Mouse (Mus musculus): ENCODE results near the gene Zbtb17. TPM values are rescaled to one million over a fixed set of nuclear protein-coding genes. Genes with fewer than 3 reads are reported as not detected.
A peak's percentile ranks its signal among the peaks of the same experiment; 100 is the strongest.

The Zbtb17 gene
- polyA plus RNA-seq, 1 experiment from 2014 or later, result 30.6 TPM

DNA sequence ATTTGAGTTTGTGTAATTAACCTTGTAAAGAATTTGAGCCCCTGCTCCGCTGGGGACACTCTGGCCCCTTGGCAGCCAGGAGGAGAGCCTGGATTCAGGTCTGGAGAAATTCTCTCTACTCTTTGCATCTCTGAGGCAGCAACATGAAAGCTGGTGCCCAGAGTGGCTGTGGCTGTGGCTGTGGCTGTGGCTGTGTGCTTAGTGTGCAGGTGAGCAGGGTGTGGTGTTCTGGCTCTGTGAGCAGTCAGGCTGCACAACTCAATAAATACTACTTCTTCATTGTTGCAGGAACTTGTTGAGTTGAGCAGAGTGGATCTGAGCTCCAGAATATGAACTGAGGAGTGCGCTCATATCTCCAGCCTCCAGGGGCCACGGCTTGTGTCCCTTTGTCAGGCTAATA is 14.4 kb downstream of the Zbtb17 start:
- Histone ChIP-seq H3K27me3 (ENCODE audit: insufficient read depth, low read length) (no peaks in the 10 kb centered on the region), H3K9me3 (ENCODE audit: low read depth, low read length) (no peaks in the 10 kb centered on the region), H3K4me2 (no peak overlapping the region), H3K4me1 (ENCODE audit: insufficient read depth) (0 out of 2 replicates have a peak, but pooled peaks cover 5% of the 10 kb centered on the region), H3K27ac (ENCODE audit: low read depth) (peak overlapping the region; percentile 10; the same call in 1 of the 2 replicates), H3K36me3 (ENCODE audit: insufficient read depth) (peaks cover 32% of the 10 kb centered on the region), H3K4me3 (ENCODE audit: low read depth, low read length) (no peak overlapping the region), H3K9ac (no peak overlapping the region)
- WGBS, result 60% methylated on average over 3 of the region's 3 CpGs
- DNase-seq, result no peak
- no peak for ATAC-seq (ENCODE audit: insufficient read depth)
- no peak for TF ChIP-seq CTCF (IDR thresholded peaks at IDR 0.05; ENCODE audit: low read depth)

- Histone ChIP-seq H3K9me3 (ENCODE audit: low read depth, low read length) (no peaks in the 10 kb centered on the region), H3K9ac (no peak overlapping the region), H3K4me3 (ENCODE audit: low read depth, low read length) (no peak overlapping the region), H3K27me3 (ENCODE audit: insufficient read depth, low read length) (no peaks in the 10 kb centered on the region), H3K4me2 (no peak overlapping the region), H3K4me1 (ENCODE audit: insufficient read depth) (0 out of 2 replicates have a peak, but pooled peaks cover 5% of the 10 kb centered on the region), H3K36me3 (ENCODE audit: insufficient read depth) (peaks cover 41% of the 10 kb centered on the region), H3K27ac (ENCODE audit: low read depth) (no peak overlapping the region)
- ATAC-seq (ENCODE audit: insufficient read depth) (no peak), DNase-seq (no peak)
- no peak for TF ChIP-seq CTCF (IDR thresholded peaks at IDR 0.05; ENCODE audit: low read depth)
- 81% methylated on average over 9 of the region's 9 CpGs for WGBS
These were observed 15.3 kb downstream of the Zbtb17 start for GRCm38 (mm10) chr4:141459766-141460165.

- H3K4me3 ChIP-seq (ENCODE audit: low read depth, low read length), result no peak overlapping the region
- ATAC-seq (ENCODE audit: insufficient read depth), result no peak
- no peaks in the 10 kb centered on the region for H3K9me3 ChIP-seq (ENCODE audit: low read depth, low read length)
- H3K27me3 ChIP-seq (ENCODE audit: insufficient read depth, low read length), result no peaks in the 10 kb centered on the region
- no peak for TF ChIP-seq CTCF (IDR thresholded peaks at IDR 0.05; ENCODE audit: low read depth)
- 86% methylated on average over 4 of the region's 4 CpGs for WGBS
- DNase-seq, result no peak
- H3K9ac ChIP-seq, result no peak overlapping the region
- 0 out of 2 replicates have a peak, but pooled peaks cover 5% of the 10 kb centered on the region for H3K4me1 ChIP-seq (ENCODE audit: insufficient read depth)
- peaks cover 48% of the 10 kb centered on the region for H3K36me3 ChIP-seq (ENCODE audit: insufficient read depth)
- H3K4me2 ChIP-seq, result no peak overlapping the region
- no peak overlapping the region for H3K27ac ChIP-seq (ENCODE audit: low read depth)
These were observed 16.0 kb downstream of the Zbtb17 start for GRCm38 (mm10) chr4:141460481-141460880.

- Histone ChIP-seq H3K4me2 (no peak overlapping the region), H3K27me3 (ENCODE audit: insufficient read depth, low read length) (no peaks in the 10 kb centered on the region), H3K4me3 (ENCODE audit: low read depth, low read length) (no peak overlapping the region), H3K27ac (ENCODE audit: low read depth) (no peak overlapping the region), H3K4me1 (ENCODE audit: insufficient read depth) (0 out of 2 replicates have a peak, but pooled peaks cover 5% of the 10 kb centered on the region), H3K36me3 (ENCODE audit: insufficient read depth) (peaks cover 54% of the 10 kb centered on the region), H3K9me3 (ENCODE audit: low read depth, low read length) (no peaks in the 10 kb centered on the region), H3K9ac (no peak overlapping the region)
- no peak for ATAC-seq (ENCODE audit: insufficient read depth)
- WGBS, result 64% methylated on average over 12 of the region's 12 CpGs
- no peak for TF ChIP-seq CTCF (IDR thresholded peaks at IDR 0.05; ENCODE audit: low read depth)
- DNase-seq, result no peak
These were observed 16.6 kb downstream of the Zbtb17 start for GRCm38 (mm10) chr4:141461088-141461487.

DNA sequence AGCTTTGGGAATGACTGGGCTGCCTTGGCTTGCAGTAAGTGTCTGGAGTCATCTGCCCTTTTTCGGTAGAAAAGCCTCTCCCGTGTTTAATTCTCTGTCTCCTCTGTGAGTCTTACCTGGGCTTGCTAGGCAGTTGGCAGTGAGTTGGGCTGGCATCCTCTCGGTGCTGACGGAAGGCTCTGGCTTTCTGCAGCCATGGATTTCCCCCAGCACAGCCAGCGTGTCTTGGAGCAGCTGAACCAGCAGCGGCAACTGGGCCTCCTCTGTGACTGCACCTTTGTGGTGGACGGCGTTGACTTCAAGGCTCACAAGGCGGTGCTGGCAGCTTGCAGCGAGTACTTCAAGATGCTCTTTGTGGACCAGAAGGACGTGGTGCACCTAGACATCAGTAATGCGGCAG is 17.1 kb downstream of the Zbtb17 start:
- no peak for DNase-seq
- WGBS, result 86% methylated on average over 12 of the region's 12 CpGs
- no peak overlapping the region for H3K4me2 ChIP-seq
- no peaks in the 10 kb centered on the region for H3K9me3 ChIP-seq (ENCODE audit: low read depth, low read length)
- no peaks in the 10 kb centered on the region for H3K27me3 ChIP-seq (ENCODE audit: insufficient read depth, low read length)
- H3K36me3 ChIP-seq (ENCODE audit: insufficient read depth), result peaks cover 59% of the 10 kb centered on the region
- TF ChIP-seq CTCF (IDR thresholded peaks at IDR 0.05; ENCODE audit: low read depth), result no peak
- no peak overlapping the region for H3K4me3 ChIP-seq (ENCODE audit: low read depth, low read length)
- no peak overlapping the region for H3K9ac ChIP-seq
- 0 out of 2 replicates have a peak, but pooled peaks cover 5% of the 10 kb centered on the region for H3K4me1 ChIP-seq (ENCODE audit: insufficient read depth)
- ATAC-seq (ENCODE audit: insufficient read depth), result no peak
- no peak overlapping the region for H3K27ac ChIP-seq (ENCODE audit: low read depth)

DNA sequence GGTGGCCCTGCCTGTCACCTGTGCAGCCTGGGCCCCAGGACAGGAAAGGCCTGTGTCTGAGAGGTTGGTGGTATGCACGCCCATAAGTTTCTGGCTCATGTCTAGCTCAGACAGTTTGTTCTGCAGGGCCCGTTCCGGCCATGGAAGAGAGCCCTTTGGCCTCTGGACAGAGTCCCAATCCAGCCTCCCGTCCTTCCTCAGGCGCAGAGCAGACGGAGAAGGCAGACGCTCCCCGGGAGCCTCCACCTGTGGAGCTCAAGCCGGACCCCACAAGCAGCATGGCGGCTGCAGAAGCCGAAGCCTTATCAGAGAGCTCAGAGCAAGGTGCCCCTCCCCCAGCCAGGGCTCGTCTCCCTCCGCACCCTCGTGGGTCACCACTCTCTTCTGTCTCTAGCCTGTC is 19.0 kb downstream of the Zbtb17 start:
- Histone ChIP-seq H3K9ac (no peak overlapping the region), H3K4me2 (no peak overlapping the region), H3K27me3 (ENCODE audit: insufficient read depth, low read length) (no peaks in the 10 kb centered on the region), H3K4me3 (ENCODE audit: low read depth, low read length) (no peak overlapping the region), H3K36me3 (ENCODE audit: insufficient read depth) (peaks cover 77% of the 10 kb centered on the region), H3K9me3 (ENCODE audit: low read depth, low read length) (no peaks in the 10 kb centered on the region), H3K4me1 (ENCODE audit: insufficient read depth) (no peaks in the 10 kb centered on the region), H3K27ac (ENCODE audit: low read depth) (no peak overlapping the region)
- DNase-seq (no peak), ATAC-seq (ENCODE audit: insufficient read depth) (no peak)
- no peak for TF ChIP-seq CTCF (IDR thresholded peaks at IDR 0.05; ENCODE audit: low read depth)
- 59% methylated on average over 12 of the region's 14 CpGs for WGBS

DNA sequence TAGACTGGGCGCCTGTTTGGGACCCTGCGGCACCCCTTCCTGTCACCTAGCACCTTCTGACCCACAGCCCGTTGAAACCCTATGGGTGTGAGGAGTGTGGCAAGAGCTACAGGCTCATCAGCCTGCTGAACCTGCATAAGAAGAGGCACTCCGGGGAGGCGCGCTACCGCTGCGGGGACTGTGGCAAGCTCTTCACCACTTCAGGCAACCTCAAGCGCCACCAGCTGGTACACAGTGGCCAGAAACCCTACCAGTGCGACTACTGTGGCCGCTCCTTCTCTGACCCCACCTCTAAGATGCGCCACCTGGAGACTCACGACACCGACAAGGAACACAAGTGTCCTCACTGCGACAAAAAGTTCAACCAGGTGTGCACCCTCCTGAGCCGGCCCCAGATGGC is 20.3 kb downstream of the Zbtb17 start:
- H3K4me2 ChIP-seq, result no peak overlapping the region
- H3K36me3 ChIP-seq (ENCODE audit: insufficient read depth), result peaks cover 80% of the 10 kb centered on the region
- DNase-seq (no peak), ATAC-seq (ENCODE audit: insufficient read depth) (no peak)
- H3K9ac ChIP-seq, result no peak overlapping the region; the same call in 1 of the 2 replicates
- H3K9me3 ChIP-seq (ENCODE audit: low read depth, low read length), result no peaks in the 10 kb centered on the region
- no peak for TF ChIP-seq CTCF (IDR thresholded peaks at IDR 0.05; ENCODE audit: low read depth)
- H3K4me3 ChIP-seq (ENCODE audit: low read depth, low read length), result no peak overlapping the region
- no peaks in the 10 kb centered on the region for H3K27me3 ChIP-seq (ENCODE audit: insufficient read depth, low read length)
- WGBS, result 74% methylated on average over 16 of the region's 16 CpGs
- H3K4me1 ChIP-seq (ENCODE audit: insufficient read depth), result no peaks in the 10 kb centered on the region
- H3K27ac ChIP-seq (ENCODE audit: low read depth), result no peak overlapping the region
